Mouse (Mus musculus): Measurements from ENCODE around the gene Fam168a. TPM values are rescaled to one million over a fixed set of nuclear protein-coding genes. Genes with fewer than 3 reads are reported as not detected.

Gene Fam168a
- polyA plus RNA-seq, 1 experiment from 2014 or later = 42.2 TPM

DNA sequence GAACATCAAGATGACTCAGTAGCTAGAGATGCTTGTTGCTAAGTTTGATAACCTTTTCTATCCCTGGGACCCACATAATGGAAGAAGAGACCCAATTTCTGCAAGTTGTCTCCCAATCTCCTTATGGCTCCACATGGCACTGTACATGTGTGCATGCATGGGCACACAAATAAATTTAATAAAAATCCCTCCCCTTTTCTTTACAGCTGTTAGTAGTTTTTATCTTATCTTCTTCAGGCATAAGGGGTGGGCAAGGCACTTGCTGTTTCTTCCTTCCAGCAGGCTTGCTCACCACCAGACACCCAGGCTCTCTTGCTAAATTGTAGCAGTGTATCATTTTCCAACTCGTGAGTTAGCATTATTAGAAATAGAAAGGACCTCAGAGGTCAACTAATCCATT lies 79.6 kb downstream of the Fam168a start:
- Histone ChIP-seq H3K27me3 (no peaks in the 10 kb centered on the region), H3K9me3 (no peaks in the 10 kb centered on the region), H3K36me3 (no peaks in the 10 kb centered on the region), H3K4me1 (peaks cover 7% of the 10 kb centered on the region; the same call in 1 of the 2 replicates), H3K9ac (no peak overlapping the region), H3K4me2 (no peak overlapping the region), H3K4me3 (no peak overlapping the region), H3K27ac (no peak overlapping the region)
- no peak for ATAC-seq (ENCODE audit: insufficient number of reproducible peaks, low FRiP score, low TSS enrichment, low read depth)
- 61% methylated on average over 1 of the region's 1 CpGs for WGBS

DNA sequence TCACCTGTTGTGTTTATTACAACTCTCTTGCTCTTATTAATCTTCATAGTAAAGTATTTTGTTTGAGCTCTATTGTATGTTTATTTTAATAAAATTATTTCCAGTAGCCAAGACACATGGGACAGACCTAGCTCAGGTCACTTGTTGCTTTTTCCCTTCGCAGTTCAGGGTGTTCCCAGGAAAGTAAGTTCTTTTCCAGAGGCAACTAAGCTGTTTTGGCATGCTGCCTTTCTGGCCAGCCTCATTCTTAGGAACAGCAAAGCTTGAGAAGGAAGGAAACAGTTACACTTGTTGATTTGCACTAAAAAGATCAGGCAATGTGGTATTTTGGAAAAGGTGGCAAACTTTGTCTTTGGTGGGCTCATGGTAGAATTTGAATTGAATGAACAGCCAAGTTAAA lies 81.9 kb downstream of the Fam168a start:
- no peak overlapping the region for H3K4me3 ChIP-seq
- WGBS = 33% methylated on average over 1 of the region's 1 CpGs
- H3K4me2 ChIP-seq = no peak overlapping the region
- ATAC-seq (ENCODE audit: insufficient number of reproducible peaks, low FRiP score, low TSS enrichment, low read depth) = no peak
- no peak overlapping the region for H3K27ac ChIP-seq
- H3K4me1 ChIP-seq = peaks cover 7% of the 10 kb centered on the region; the same call in 1 of the 2 replicates
- H3K9ac ChIP-seq = no peak overlapping the region
- H3K27me3 ChIP-seq = no peaks in the 10 kb centered on the region
- no peaks in the 10 kb centered on the region for H3K9me3 ChIP-seq
- H3K36me3 ChIP-seq = no peaks in the 10 kb centered on the region; the same call in 1 of the 2 replicates

DNA sequence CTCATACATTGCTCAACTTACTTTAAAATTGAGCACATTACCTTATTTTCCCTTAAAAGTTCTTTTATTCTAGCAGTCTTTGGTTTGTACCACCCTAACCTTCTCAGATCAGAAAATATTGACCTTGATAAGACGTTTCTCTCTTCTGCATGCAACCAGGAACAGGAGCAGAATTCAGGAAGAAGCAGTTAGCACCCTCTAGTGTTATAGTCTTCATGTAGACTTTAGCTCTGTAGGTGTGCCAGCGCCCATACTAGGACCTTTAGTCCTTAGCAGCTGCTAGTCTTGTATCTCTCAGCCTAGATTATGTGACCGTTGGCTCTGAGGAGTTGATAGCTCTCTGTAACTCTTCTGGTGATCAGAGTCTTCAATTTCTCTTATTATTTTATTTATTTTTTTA lies 92.4 kb downstream of the Fam168a start:
- H3K4me1 ChIP-seq = no peaks in the 10 kb centered on the region
- no peak for ATAC-seq (ENCODE audit: insufficient number of reproducible peaks, low FRiP score, low TSS enrichment, low read depth)
- H3K27ac ChIP-seq = no peak overlapping the region
- H3K36me3 ChIP-seq = no peaks in the 10 kb centered on the region
- 56% methylated on average over 3 of the region's 3 CpGs for WGBS
- no peaks in the 10 kb centered on the region for H3K9me3 ChIP-seq
- H3K9ac ChIP-seq = no peak overlapping the region
- H3K4me2 ChIP-seq = no peak overlapping the region
- H3K4me3 ChIP-seq = no peak overlapping the region
- no peaks in the 10 kb centered on the region for H3K27me3 ChIP-seq

DNA sequence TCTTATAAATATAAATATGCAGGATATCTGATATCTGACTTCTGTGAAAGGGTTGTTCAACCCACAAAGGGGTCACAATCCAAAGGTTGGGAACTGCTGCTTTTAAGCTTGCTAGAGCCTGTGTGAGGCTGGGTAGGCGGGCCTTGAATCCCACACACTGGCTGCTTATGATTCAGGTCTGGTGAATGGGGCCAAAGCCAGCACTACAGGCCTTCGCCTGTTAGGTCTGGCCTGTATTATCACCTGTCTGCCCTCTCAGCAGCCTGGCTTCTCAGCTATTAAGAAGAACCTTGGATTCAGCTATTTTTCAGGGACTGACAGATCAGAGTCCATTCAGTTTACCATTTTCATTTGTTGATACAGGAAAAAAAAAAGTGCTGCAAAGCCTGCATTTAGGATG lies 99.0 kb downstream of the Fam168a start:
- WGBS = 62% methylated on average over 2 of the region's 2 CpGs
- Histone ChIP-seq H3K9me3 (no peaks in the 10 kb centered on the region), H3K27ac (no peak overlapping the region)

DNA sequence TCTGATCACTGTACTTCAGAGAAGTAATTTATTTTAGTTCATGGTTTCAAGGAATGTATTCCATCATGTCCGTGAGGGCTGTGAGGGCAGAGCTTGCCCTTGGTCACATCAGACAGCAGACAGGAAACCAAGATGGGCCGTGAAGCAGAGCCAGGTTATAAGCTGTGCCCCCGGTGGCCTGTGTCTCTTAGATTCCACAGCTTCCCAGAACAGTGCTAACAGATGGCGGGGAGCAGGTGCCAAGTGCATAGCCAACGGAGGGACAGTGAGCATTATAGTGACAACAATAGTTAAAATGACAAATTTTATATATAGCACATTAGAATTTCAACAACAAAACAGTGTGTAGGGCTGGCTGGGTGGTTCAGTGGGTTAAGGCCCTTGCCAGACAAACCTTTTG lies 105.5 kb downstream of the Fam168a start:
- H3K4me1 ChIP-seq = no peaks in the 10 kb centered on the region
- H3K36me3 ChIP-seq = peaks cover 5% of the 10 kb centered on the region; the same call in 1 of the 2 replicates
- no peak overlapping the region for H3K9ac ChIP-seq
- 71% methylated on average over 5 of the region's 5 CpGs for WGBS
- H3K4me2 ChIP-seq = no peak overlapping the region
- H3K27me3 ChIP-seq = no peaks in the 10 kb centered on the region
- no peaks in the 10 kb centered on the region for H3K9me3 ChIP-seq
- ATAC-seq (ENCODE audit: insufficient number of reproducible peaks, low FRiP score, low TSS enrichment, low read depth) = no peak
- H3K4me3 ChIP-seq = no peak overlapping the region
- no peak overlapping the region for H3K27ac ChIP-seq

More for the DNA sequence above, 99.0 kb downstream of the Fam168a start:
- peaks cover 10% of the 10 kb centered on the region; the same call in 1 of the 2 replicates for H3K4me1 ChIP-seq
- no peak for ATAC-seq (ENCODE audit: insufficient number of reproducible peaks, low FRiP score, low TSS enrichment, low read depth)
- H3K9ac ChIP-seq = no peak overlapping the region
- no peaks in the 10 kb centered on the region for H3K27me3 ChIP-seq
- H3K4me2 ChIP-seq = no peak overlapping the region
- H3K36me3 ChIP-seq = no peaks in the 10 kb centered on the region
- H3K4me3 ChIP-seq = no peak overlapping the region

DNA sequence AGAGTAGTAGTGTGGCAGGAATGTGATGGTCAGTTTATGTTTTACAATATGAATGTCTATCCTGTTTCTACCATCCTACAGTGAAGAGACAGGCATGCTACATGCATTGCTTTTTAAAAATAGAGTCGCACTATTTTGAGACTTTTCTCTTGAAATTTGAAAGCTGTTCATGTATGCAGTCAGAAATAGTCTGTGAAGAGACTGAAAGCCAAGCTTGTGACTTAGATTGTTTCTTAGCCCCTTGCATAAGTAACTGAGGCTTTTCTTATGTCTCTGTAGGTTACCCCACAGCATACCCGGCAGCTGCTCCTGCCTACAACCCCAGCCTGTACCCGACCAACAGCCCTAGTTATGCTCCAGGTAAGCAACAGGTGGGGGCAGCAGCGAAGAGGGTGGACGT lies 106.2 kb downstream of the Fam168a start:
- no peak for ATAC-seq (ENCODE audit: insufficient number of reproducible peaks, low FRiP score, low TSS enrichment, low read depth)
- Histone ChIP-seq H3K4me3 (no peak overlapping the region), H3K9me3 (no peaks in the 10 kb centered on the region), H3K4me1 (no peaks in the 10 kb centered on the region), H3K9ac (no peak overlapping the region), H3K27ac (no peak overlapping the region), H3K36me3 (peaks cover 5% of the 10 kb centered on the region; the same call in 1 of the 2 replicates), H3K4me2 (no peak overlapping the region), H3K27me3 (no peaks in the 10 kb centered on the region)
- WGBS = 84% methylated on average over 5 of the region's 5 CpGs

DNA sequence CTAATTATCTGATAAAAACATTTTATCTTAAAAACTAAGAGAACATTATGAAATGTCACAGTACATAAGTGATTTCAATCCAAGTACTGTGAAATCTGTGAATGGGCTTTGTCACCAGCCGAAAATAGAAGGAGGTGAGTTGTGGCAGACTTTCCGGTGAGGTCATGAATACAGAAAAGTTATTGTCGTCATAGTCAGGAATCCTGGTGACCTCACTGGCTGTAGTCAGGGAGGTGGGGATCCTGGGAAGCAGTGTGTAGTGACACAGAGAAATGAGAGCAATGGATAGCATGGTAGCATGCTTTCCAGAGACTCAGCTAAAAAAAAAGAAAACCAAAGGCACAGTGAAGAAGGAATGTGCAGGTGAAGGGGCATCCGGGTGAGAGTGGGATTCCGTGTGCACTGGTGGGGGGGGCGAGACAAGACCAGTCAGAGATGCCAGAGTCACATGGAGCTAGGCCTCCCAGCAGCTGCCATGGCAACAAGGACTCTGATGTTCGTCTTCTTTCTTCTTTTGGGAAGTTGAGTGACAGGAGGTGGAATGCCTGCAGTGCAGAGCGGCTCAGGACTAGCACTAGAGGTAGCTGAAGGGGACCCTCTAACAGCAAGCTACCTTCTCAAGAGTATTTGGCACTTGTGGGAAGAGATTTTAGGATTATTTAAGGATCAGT lies 109.6 kb downstream of the Fam168a start:
- Histone ChIP-seq H3K27me3 (no peaks in the 10 kb centered on the region), H3K36me3 (peaks cover 5% of the 10 kb centered on the region; the same call in 1 of the 2 replicates), H3K9ac (no peak overlapping the region), H3K9me3 (no peaks in the 10 kb centered on the region), H3K27ac (no peak overlapping the region), H3K4me1 (no peaks in the 10 kb centered on the region), H3K4me3 (no peak overlapping the region), H3K4me2 (no peak overlapping the region)
- no peak for ATAC-seq (ENCODE audit: insufficient number of reproducible peaks, low FRiP score, low TSS enrichment, low read depth)
- 66% methylated on average over 8 of the region's 8 CpGs for WGBS

DNA sequence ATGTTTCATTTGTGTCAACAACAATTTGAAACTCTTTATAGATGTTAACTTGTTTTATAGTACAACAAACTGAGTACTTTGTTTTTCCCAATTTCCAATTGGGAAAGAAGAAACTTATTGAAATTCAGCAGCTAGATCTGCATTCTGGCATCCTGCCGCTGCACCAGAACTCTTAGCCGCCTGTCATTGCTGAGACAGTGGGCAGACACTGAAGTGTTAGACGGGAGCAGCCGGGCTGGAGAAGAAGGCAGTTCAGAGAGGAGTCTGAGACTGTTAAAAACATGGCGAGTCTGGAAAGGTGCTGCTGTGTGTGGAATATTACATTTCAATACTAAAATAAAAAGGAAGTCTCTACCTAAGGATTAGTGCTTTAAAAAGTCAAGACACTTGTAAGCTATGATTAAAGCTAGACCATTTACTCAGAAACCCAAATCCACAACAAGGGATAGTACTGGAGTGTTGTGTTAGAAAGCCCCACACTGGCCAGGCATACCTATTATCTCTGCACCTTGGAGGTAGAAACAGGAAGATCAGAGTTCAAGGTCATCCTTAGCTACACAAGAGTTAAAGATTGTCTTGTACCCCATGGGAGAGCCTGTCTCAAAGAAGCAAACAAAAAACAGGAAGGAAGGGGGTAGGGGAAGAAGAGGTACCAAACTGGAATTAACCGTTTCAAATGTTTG lies 110.5 kb downstream of the Fam168a start:
- H3K27me3 ChIP-seq = no peaks in the 10 kb centered on the region
- H3K4me1 ChIP-seq = no peaks in the 10 kb centered on the region
- H3K4me2 ChIP-seq = no peak overlapping the region
- no peak overlapping the region for H3K9ac ChIP-seq
- H3K27ac ChIP-seq = no peak overlapping the region
- H3K4me3 ChIP-seq = no peak overlapping the region
- H3K36me3 ChIP-seq = 0 out of 2 replicates have a peak, but pooled peaks cover 5% of the 10 kb centered on the region
- 70% methylated on average over 6 of the region's 6 CpGs for WGBS
- H3K9me3 ChIP-seq = no peaks in the 10 kb centered on the region
- ATAC-seq (ENCODE audit: insufficient number of reproducible peaks, low FRiP score, low TSS enrichment, low read depth) = no peak

DNA sequence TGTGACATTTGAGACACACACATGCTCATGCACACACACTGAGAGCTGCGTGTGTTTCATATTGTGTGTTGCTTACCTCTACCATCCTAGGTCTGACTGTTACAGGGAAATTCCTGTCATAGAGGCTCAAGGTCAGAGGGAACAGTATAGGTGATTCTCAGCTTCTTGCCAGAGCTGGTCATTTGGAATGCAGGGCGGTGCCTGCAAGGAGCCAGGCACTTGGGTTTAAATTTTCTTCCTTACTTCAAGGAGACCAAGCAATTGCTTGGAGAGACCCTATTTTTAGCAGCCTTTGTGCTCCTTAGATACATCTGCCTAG lies 111.0 kb downstream of the Fam168a start:
- ATAC-seq (ENCODE audit: insufficient number of reproducible peaks, low FRiP score, low TSS enrichment, low read depth) = no peak
- 81% methylated on average over 2 of the region's 2 CpGs for WGBS
- no peak overlapping the region for H3K9ac ChIP-seq

DNA sequence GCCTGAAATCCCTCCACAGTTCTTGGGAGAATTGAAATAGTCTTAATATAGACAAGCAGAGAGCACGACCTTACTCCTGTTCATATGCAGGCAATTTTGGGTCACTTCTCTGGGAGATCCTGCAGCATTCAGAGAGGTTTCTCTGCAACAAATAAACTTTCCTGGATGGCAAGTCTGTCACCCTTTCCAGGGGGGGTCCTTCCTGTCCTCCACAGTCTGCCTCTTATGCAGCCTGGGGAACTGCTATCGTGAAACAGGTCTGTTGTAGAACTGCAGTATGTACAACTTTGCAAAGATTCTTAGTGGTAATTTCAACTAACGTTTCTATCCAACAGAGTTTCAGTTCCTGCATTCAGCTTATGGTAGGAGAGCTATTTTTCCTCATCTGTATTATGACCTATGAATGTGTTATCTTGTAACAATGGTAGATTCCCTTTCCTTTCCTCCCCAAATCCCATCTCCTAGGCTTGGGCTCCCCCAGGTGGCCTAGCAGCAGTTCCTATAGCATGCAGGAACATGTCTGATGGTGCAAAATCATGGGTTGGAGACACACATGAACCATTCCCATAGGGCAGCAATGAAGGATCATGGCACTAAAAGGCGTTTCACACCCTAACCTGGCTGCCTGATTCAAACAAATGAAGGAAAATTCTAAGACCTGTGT lies 112.1 kb downstream of the Fam168a start:
- no peaks in the 10 kb centered on the region for H3K36me3 ChIP-seq
- H3K27me3 ChIP-seq = no peaks in the 10 kb centered on the region
- H3K9ac ChIP-seq = no peak overlapping the region
- H3K4me1 ChIP-seq = no peaks in the 10 kb centered on the region
- no peak overlapping the region for H3K4me3 ChIP-seq
- H3K9me3 ChIP-seq = no peaks in the 10 kb centered on the region
- 82% methylated on average over 4 of the region's 4 CpGs for WGBS
- no peak overlapping the region for H3K27ac ChIP-seq
- no peak for ATAC-seq (ENCODE audit: insufficient number of reproducible peaks, low FRiP score, low TSS enrichment, low read depth)
- no peak overlapping the region for H3K4me2 ChIP-seq

More for the DNA sequence above, 111.0 kb downstream of the Fam168a start:
- Histone ChIP-seq H3K27ac (no peak overlapping the region), H3K36me3 (0 out of 2 replicates have a peak, but pooled peaks cover 5% of the 10 kb centered on the region), H3K9me3 (no peaks in the 10 kb centered on the region), H3K4me1 (no peaks in the 10 kb centered on the region), H3K27me3 (no peaks in the 10 kb centered on the region), H3K4me2 (no peak overlapping the region), H3K4me3 (no peak overlapping the region)

DNA sequence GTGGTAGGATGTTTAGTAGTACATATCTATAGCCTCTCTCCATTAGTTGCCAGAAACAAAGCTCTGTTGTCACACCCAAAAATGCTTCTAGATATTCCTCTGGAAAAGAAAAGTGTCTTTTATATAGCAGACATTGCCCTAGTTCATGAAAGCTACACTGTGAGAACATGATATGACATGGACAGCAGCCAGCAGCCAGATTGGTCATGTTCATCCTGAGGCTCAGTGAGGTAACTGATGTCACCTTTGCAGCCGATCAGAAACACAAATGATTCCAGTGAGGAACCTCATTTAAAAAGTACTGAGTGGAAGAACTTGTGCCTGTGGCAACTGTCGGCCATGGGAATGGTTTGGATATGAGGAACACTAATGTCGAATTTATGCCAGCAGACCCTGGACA lies 118.2 kb downstream of the Fam168a start:
- H3K4me2 ChIP-seq = no peak overlapping the region
- no peak overlapping the region for H3K27ac ChIP-seq
- H3K4me3 ChIP-seq = no peak overlapping the region
- H3K9ac ChIP-seq = no peak overlapping the region
- H3K9me3 ChIP-seq = no peaks in the 10 kb centered on the region
- no peak for ATAC-seq (ENCODE audit: insufficient number of reproducible peaks, low FRiP score, low TSS enrichment, low read depth)
- peaks cover 5% of the 10 kb centered on the region; the same call in 1 of the 2 replicates for H3K36me3 ChIP-seq
- H3K27me3 ChIP-seq = no peaks in the 10 kb centered on the region
- 90% methylated on average over 3 of the region's 3 CpGs for WGBS
- H3K4me1 ChIP-seq = no peaks in the 10 kb centered on the region

DNA sequence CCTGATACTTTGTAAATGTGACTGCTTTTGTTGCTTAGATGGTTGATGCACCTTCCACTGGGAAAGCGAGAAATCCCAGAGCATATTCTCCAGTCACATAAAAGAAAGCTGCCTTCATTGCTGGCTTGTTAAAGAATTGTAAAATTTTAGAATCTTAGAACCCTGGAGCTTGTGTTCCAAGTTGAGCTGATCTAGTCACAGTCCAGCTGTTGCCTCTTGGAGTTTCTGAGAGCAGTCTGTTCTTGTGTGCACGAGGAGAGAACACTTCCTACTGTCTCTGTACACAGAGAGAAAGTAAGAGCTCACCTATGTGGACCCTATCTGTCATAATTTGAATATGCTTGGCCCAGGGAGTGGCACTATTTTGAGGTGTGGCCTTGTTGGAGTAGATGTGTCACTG lies 122.1 kb downstream of the Fam168a start:
- H3K27ac ChIP-seq = no peak overlapping the region
- WGBS = 83% methylated on average over 2 of the region's 2 CpGs
- no peak overlapping the region for H3K4me2 ChIP-seq
- H3K27me3 ChIP-seq = no peaks in the 10 kb centered on the region
- no peak overlapping the region for H3K4me3 ChIP-seq
- H3K9me3 ChIP-seq = no peaks in the 10 kb centered on the region
- no peaks in the 10 kb centered on the region for H3K4me1 ChIP-seq
- no peak overlapping the region for H3K9ac ChIP-seq
- ATAC-seq (ENCODE audit: insufficient number of reproducible peaks, low FRiP score, low TSS enrichment, low read depth) = no peak
- H3K36me3 ChIP-seq = peaks cover 12% of the 10 kb centered on the region
